Mouse (Mus musculus) forebrain, embryonic 15.5 days (tissue): ENCODE data around the gene Map3k20. TPM values are rescaled to one million over a fixed set of nuclear protein-coding genes. Genes with fewer than 3 reads are reported as not detected.

ENCODE experiments used
- ATAC-seq: fragments of 200-750 bp; cut with Nextera tagmentation; replicated peaks from 2 replicates; pipeline ENCODE4 v1.8.0; 2017; ENCODE audit warnings: mild to moderate bottlenecking, moderate TSS enrichment, moderate library complexity
- H3K27ac ChIP-seq: fragments of 300-500 bp; sonication (generic); replicated peaks from 2 replicates; pipeline ENCODE4 v1.5.1; 2015; ENCODE audit warnings: mild to moderate bottlenecking, inconsistent platforms
- H3K27me3 ChIP-seq: fragments of 300-500 bp; sonication (generic); 2 replicates; pipeline ENCODE4 v1.6.1; 2015; ENCODE audit warnings: inconsistent platforms
- H3K36me3 ChIP-seq: fragments of 300-500 bp; sonication (generic); 2 replicates; pipeline ENCODE4 v1.6.1; 2015; ENCODE audit warnings: mild to moderate bottlenecking, inconsistent platforms
- H3K4me1 ChIP-seq: fragments of 300-500 bp; sonication (generic); 2 replicates; pipeline ENCODE4 v1.6.1; 2015; ENCODE audit warnings: inconsistent platforms
- H3K4me2 ChIP-seq: fragments of 300-500 bp; sonication (generic); replicated peaks from 2 replicates; pipeline ENCODE4 v1.6.1; 2015; ENCODE audit warnings: mild to moderate bottlenecking, inconsistent platforms
- H3K4me3 ChIP-seq: fragments of 300-500 bp; sonication (generic); 2 replicates; pipeline ENCODE4 v1.5.1; 2015; ENCODE audit warnings: mild to moderate bottlenecking, inconsistent platforms
- H3K9ac ChIP-seq: fragments of 300-500 bp; sonication (generic); replicated peaks from 2 replicates; pipeline ENCODE4 v1.6.1; 2015; ENCODE audit warnings: mild to moderate bottlenecking, inconsistent platforms
- H3K9me3 ChIP-seq: fragments of 300-500 bp; sonication (generic); 2 replicates; pipeline ENCODE4 v1.6.1; 2016; ENCODE audit warnings: inconsistent platforms
- WGBS: fragments of 180-500 bp; shearing (Covaris S2); methylation state at CpG from one replicate; pipeline ENCODE4 v1.1.7; 2015; ENCODE audit warnings: mixed read lengths; 5-methylcytosine and 5-hydroxymethylcytosine counted together
- polyA plus RNA-seq: library from polyadenylated mRNA; unstranded; fragments of >200 nt; fragmentation: Nextera tagmentation; extraction: Ambion mirVana; gene quantifications from 2 replicates; pipeline ENCODE4 v1.2.1, GENCODE M21; 2015

The Map3k20 gene
- polyA plus RNA-seq, 1 experiment from 2014 or later = 3.9 TPM

- Histone ChIP-seq H3K9me3 (no peaks in the 10 kb centered on the region), H3K36me3 (peaks cover 16% of the 10 kb centered on the region), H3K4me3 (peak overlapping the region; percentile 87), H3K9ac (peak overlapping the region; percentile 25), H3K27me3 (no peaks in the 10 kb centered on the region), H3K4me2 (peak overlapping the region; percentile 82), H3K4me1 (peaks cover 48% of the 10 kb centered on the region), H3K27ac (peak overlapping the region; percentile 87)
- 19% methylated on average over 13 of the region's 13 CpGs for WGBS
- no peak for ATAC-seq
Measured at GRCm38 (mm10) chr2:72478921-72479320, 193.5 kb downstream of the Map3k20 start.

GRCm38 (mm10) chr2:72479818-72480217, 194.4 kb downstream of the Map3k20 start:
- no peak overlapping the region; the same call in 1 of the 2 replicates for H3K9ac ChIP-seq
- peaks cover 48% of the 10 kb centered on the region for H3K4me1 ChIP-seq
- peak overlapping the region; percentile 82 for H3K4me2 ChIP-seq
- 74% methylated on average over 9 of the region's 9 CpGs for WGBS
- no peaks in the 10 kb centered on the region for H3K27me3 ChIP-seq
- no peaks in the 10 kb centered on the region for H3K9me3 ChIP-seq
- ATAC-seq = no peak
- no peak overlapping the region for H3K27ac ChIP-seq
- H3K4me3 ChIP-seq = peak overlapping the region; percentile 87; the same call in 1 of the 2 replicates
- peaks cover 20% of the 10 kb centered on the region for H3K36me3 ChIP-seq

DNA sequence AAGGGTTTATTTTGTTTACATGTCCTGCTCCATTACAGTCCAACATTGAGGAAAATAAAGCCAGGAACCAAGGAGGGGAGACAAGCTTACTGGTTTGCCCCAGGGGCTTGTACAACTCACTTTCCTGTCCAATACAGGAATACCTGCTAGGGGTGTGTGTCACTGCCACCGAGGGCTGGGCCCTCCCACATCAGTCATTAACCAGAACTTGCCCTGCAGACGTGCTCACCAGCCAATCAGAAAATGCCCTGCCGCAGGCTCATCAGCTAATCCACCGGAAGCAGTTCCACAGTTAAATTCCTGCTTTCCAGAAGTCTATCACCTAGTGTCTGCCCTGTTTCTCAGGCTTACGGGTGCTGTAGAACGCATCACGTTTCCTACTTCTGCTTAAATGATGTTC, 206.2 kb downstream of the Map3k20 start:
- H3K27ac ChIP-seq = 0 out of 2 replicates have a peak overlapping the region, but pooled peaks have one; percentile 1
- no peak overlapping the region for H3K4me2 ChIP-seq
- H3K27me3 ChIP-seq = no peaks in the 10 kb centered on the region; the same call in 1 of the 2 replicates
- no peak overlapping the region for H3K4me3 ChIP-seq
- 52% methylated on average over 7 of the region's 7 CpGs for WGBS
- peaks cover 8% of the 10 kb centered on the region for H3K4me1 ChIP-seq
- ATAC-seq = no peak
- no peaks in the 10 kb centered on the region for H3K9me3 ChIP-seq
- peaks cover 9% of the 10 kb centered on the region; the same call in 1 of the 2 replicates for H3K36me3 ChIP-seq
- no peak overlapping the region for H3K9ac ChIP-seq

Other genes starting within 250 kb of the Map3k20 start
- gene Cdca7, start 190.5 kb downstream of the Map3k20 start, polyA plus RNA-seq = 122 and 125 TPM in 2 replicates